Mouse (Mus musculus) retina, adult 2 months (tissue): Measurements from ENCODE around the gene Cd63.

Experiments used
- DNase-seq: peaks from one replicate; pipeline ENCODE4 v3.0.0-alpha.2; 2012; ENCODE audit warnings: low read depth, low spot score

Cd63 gene

GRCm38 (mm10) chr10:128900698-128901097 is at the start of gene Cd63:
Gene Cd63, plus strand, starts transcription at chr10:128900989.
- DNase-seq = no peak

- no peak for DNase-seq
These were observed 39.6 kb upstream of the Cd63 start for GRCm38 (mm10) chr10:128861176-128861575.

- no peak for DNase-seq
These were observed 34.7 kb upstream of the Cd63 start for GRCm38 (mm10) chr10:128866042-128866441.

GRCm38 (mm10) chr10:128866518-128866917 is 34.3 kb upstream of the Cd63 start:
- DNase-seq = no peak

GRCm38 (mm10) chr10:128870341-128870740 is 30.4 kb upstream of the Cd63 start:
- DNase-seq = no peak

GRCm38 (mm10) chr10:128878291-128878690 is 22.5 kb upstream of the Cd63 start:
- DNase-seq = no peak

- DNase-seq = no peak
These were observed 22.0 kb upstream of the Cd63 start for GRCm38 (mm10) chr10:128878811-128879210.

- no peak for DNase-seq
These were observed 18.7 kb upstream of the Cd63 start for GRCm38 (mm10) chr10:128882067-128882466.

GRCm38 (mm10) chr10:128888941-128889827 is 11.6 kb upstream of the Cd63 start:
- DNase-seq = no peak

GRCm38 (mm10) chr10:128889846-128890245 is 10.9 kb upstream of the Cd63 start:
- no peak for DNase-seq

- DNase-seq = no peak
These were observed 10.2 kb upstream of the Cd63 start for GRCm38 (mm10) chr10:128890383-128891295.

- no peak for DNase-seq
These were observed 9.3 kb upstream of the Cd63 start, which contains the start of gene Gdf11 for GRCm38 (mm10) chr10:128891296-128892094. Gene Gdf11, minus strand, starts transcription at chr10:128891718.

- no peak for DNase-seq
These were observed 8.5 kb upstream of the Cd63 start for GRCm38 (mm10) chr10:128892246-128892645.

GRCm38 (mm10) chr10:128895437-128895836 is 5.4 kb upstream of the Cd63 start:
- DNase-seq = peak; percentile 61

GRCm38 (mm10) chr10:128895952-128896693 is 4.7 kb upstream of the Cd63 start:
- no peak for DNase-seq

- DNase-seq = no peak
These were observed 4.0 kb upstream of the Cd63 start for GRCm38 (mm10) chr10:128896807-128897206.

GRCm38 (mm10) chr10:128897501-128897900 is 3.3 kb upstream of the Cd63 start:
- no peak for DNase-seq

GRCm38 (mm10) chr10:128899759-128900490 is 864 bp upstream of the Cd63 start:
- DNase-seq = no peak

- DNase-seq = no peak
These were observed 620 bp downstream of the Cd63 start for GRCm38 (mm10) chr10:128901409-128901808.

- DNase-seq = no peak
These were observed 1.7 kb downstream of the Cd63 start for GRCm38 (mm10) chr10:128902409-128902988.
